ENCODE assay signal across 31 mouse cellular contexts in genomic region chr17:15434748-15435147, GRCm38 (mm10). TPM values are rescaled to one million over a fixed set of nuclear protein-coding genes. Genes with fewer than 3 reads are reported as not detected.
DNase-seq lines count a peak whose midpoint lies in the region; ATAC-seq lines count a peak whose summit lies in the region.
"Had no signal": no experiment of that assay in that cellular context is flagged by ENCODE, and none has a peak within 500 bp of the region (broad histone marks: within the 10 kb centered on the region; RNA-seq: fewer than 3 reads in every experiment).

No protein-coding gene starts in this region.

- H3K4me3 ChIP-seq in liver, embryonic 15.5 days (replicated peaks) = no peak overlapping the region
- H3K4me3 ChIP-seq in hindbrain, embryonic 16.5 days (ENCODE audit: low read length) = no peak overlapping the region
- H3K4me3 ChIP-seq: embryonic facial prominence, embryonic 12.5 days; gastrocnemius, adult 2 months; hindbrain, embryonic 12.5 days; limb, embryonic 12.5 days; midbrain, embryonic 10.5 days; midbrain, embryonic 15.5 days; neural tube, embryonic 15.5 days had no signal

- H3K4me1 ChIP-seq in liver, embryonic 15.5 days (replicated peaks) = peaks cover 14% of the 10 kb centered on the region
- no peaks in the 10 kb centered on the region for H3K4me1 ChIP-seq in hindbrain, embryonic 16.5 days (ENCODE audit: control insufficient read depth, insufficient read depth, low read depth, low read length)
- H3K4me1 ChIP-seq: embryonic facial prominence, embryonic 12.5 days; midbrain, embryonic 15.5 days; neural tube, embryonic 15.5 days had no signal

- peak overlapping the region; percentile 55 for H3K27ac ChIP-seq in liver, embryonic 15.5 days (replicated peaks)
- no peak overlapping the region for H3K27ac ChIP-seq in hindbrain, embryonic 16.5 days (ENCODE audit: low read depth, low read length)
- H3K27ac ChIP-seq: embryonic facial prominence, embryonic 12.5 days; gastrocnemius, adult 2 months; hindbrain, embryonic 12.5 days; limb, embryonic 12.5 days; macrophage; midbrain, embryonic 10.5 days; midbrain, embryonic 15.5 days; neural tube, embryonic 15.5 days; stomach, postnatal 0 days had no signal

- WGBS in liver, embryonic 15.5 days (ENCODE audit: insufficient replicate concordance) = 34% methylated on average over 3 of the region's 3 CpGs
- 86% methylated on average over 3 of the region's 3 CpGs for WGBS in hindbrain, embryonic 16.5 days

- H3K4me2 ChIP-seq in liver, embryonic 15.5 days = no peak overlapping the region
- no peak overlapping the region for H3K4me2 ChIP-seq in hindbrain, embryonic 16.5 days (ENCODE audit: low read length)
- H3K4me2 ChIP-seq: embryonic facial prominence, embryonic 12.5 days; hindbrain, embryonic 12.5 days; limb, embryonic 12.5 days; midbrain, embryonic 15.5 days; neural tube, embryonic 15.5 days had no signal

- no peak overlapping the region for H3K9ac ChIP-seq in liver, embryonic 15.5 days
- no peak overlapping the region for H3K9ac ChIP-seq in hindbrain, embryonic 16.5 days (ENCODE audit: low read depth, low read length)
- H3K9ac ChIP-seq: embryonic facial prominence, embryonic 12.5 days; hindbrain, embryonic 12.5 days; limb, embryonic 12.5 days; midbrain, embryonic 15.5 days; neural tube, embryonic 15.5 days had no signal

- ATAC-seq in hematopoietic stem cell, adult 5-6 weeks (replicated peaks in 1 of 2; ENCODE audit: insufficient read depth in 1 of 2, low FRiP score in 2 of 2, low TSS enrichment in 1 of 2, low read depth in 1 of 2, poor library complexity in 2 of 2, severe bottlenecking in 2 of 2) = peak; percentile 61 to 63; a peak in 3 of 4 replicates
- peak; percentile 60; the same call in 1 of the 2 replicates for ATAC-seq in liver, embryonic 15.5 days (ENCODE audit: insufficient read depth)
- no peak for ATAC-seq in hindbrain, embryonic 16.5 days
- ATAC-seq: forebrain, embryonic 16.5 days; intestine, embryonic 16.5 days; midbrain, embryonic 15.5 days; Patski had no signal

- H3K36me3 ChIP-seq in liver, embryonic 15.5 days (replicated peaks) = peaks cover 12% of the 10 kb centered on the region
- H3K36me3 ChIP-seq in hindbrain, embryonic 16.5 days (ENCODE audit: control insufficient read depth, insufficient read depth, low read length) = peaks cover 18% of the 10 kb centered on the region

- no peaks in the 10 kb centered on the region for H3K27me3 ChIP-seq in liver, embryonic 15.5 days
- no peaks in the 10 kb centered on the region for H3K27me3 ChIP-seq in hindbrain, embryonic 16.5 days (replicated peaks; ENCODE audit: control insufficient read depth, insufficient read depth, low read length)
- H3K27me3 ChIP-seq: embryonic facial prominence, embryonic 12.5 days; hindbrain, embryonic 12.5 days; limb, embryonic 12.5 days; midbrain, embryonic 15.5 days; neural tube, embryonic 15.5 days; Patski had no signal

- peak; percentile 67 for DNase-seq in heart, adult 11 months
- no peak for DNase-seq in heart, adult 8-10 months (ENCODE audit: low spot score)
- no peak for DNase-seq in kidney, adult 8-10 months
- DNase-seq in right cerebral cortex, postnatal 4 days = no peak
- DNase-seq: adrenal gland, postnatal 14 days; cerebellum, adult 2 months; cerebellum, postnatal 14 days; gastrocnemius, adult 2 months; gastrocnemius, postnatal 36 days; heart, postnatal 14 days; kidney, postnatal 14 days; lung, adult 2 months; lung, postnatal 10 days; right cerebral cortex, adult 18-20 months; thymus, adult 2 months; thymus, postnatal 36 days had no signal

- no peaks in the 10 kb centered on the region for H3K9me3 ChIP-seq in liver, embryonic 15.5 days (replicated peaks)
- H3K9me3 ChIP-seq in hindbrain, embryonic 16.5 days (ENCODE audit: control insufficient read depth, low read length) = no peaks in the 10 kb centered on the region
- H3K9me3 ChIP-seq: embryonic facial prominence, embryonic 12.5 days; hindbrain, embryonic 12.5 days; limb, embryonic 12.5 days; midbrain, embryonic 10.5 days; midbrain, embryonic 15.5 days; neural tube, embryonic 15.5 days had no signal

RNA-seq across cellular contexts. Expression of gene Fam120b, which starts 38.7 kb away (rescaled TPM):
- total RNA-seq in heart, adult 8-10 months (2022) = 10 to 100 TPM; 11.2 to 14.7 (median 14.2) TPM
- total RNA-seq in hematopoietic stem cell, adult 5-6 weeks (2017) = 20.7 and 25.1 TPM in 2 replicates
- polyA plus RNA-seq in liver, embryonic 15.5 days (2015; fragmentation: Nextera tagmentation; extraction: Ambion mirVana) = 6.5 and 7.1 TPM in 2 replicates
- polyA plus RNA-seq in hindbrain, embryonic 16.5 days (2015; fragmentation: Nextera tagmentation; extraction: Ambion mirVana) = 45.8 and 48.0 TPM in 2 replicates

RNA-seq across cellular contexts. Expression of gene Dll1, which starts 58.1 kb away (rescaled TPM):
- total RNA-seq in heart, adult 8-10 months (2022) = 1 to 10 TPM; 3.7 to 7.3 (median 5.7) TPM
- total RNA-seq in hematopoietic stem cell, adult 5-6 weeks (2017) = 1.1 and 2.2 TPM in 2 replicates
- polyA plus RNA-seq in liver, embryonic 15.5 days (2015; fragmentation: Nextera tagmentation; extraction: Ambion mirVana) = 1.1 and 1.5 TPM in 2 replicates
- 16.3 and 17.7 TPM in 2 replicates for polyA plus RNA-seq in hindbrain, embryonic 16.5 days (2015; fragmentation: Nextera tagmentation; extraction: Ambion mirVana)
- total RNA-seq: MEL had no signal
